14 mouse cellular contexts compared by ENCODE assay signal in genomic region chr1:131118530-131118929, GRCm38 (mm10). TPM values are rescaled to one million over a fixed set of nuclear protein-coding genes. Genes with fewer than 3 reads are reported as not detected.
DNase-seq lines count a peak whose midpoint lies in the region; ATAC-seq lines count a peak whose summit lies in the region.
"Had no signal": no experiment of that assay in that cellular context is flagged by ENCODE, and none has a peak within 500 bp of the region (broad histone marks: within the 10 kb centered on the region; RNA-seq: fewer than 3 reads in every experiment).

No protein-coding gene starts in this region.

- no peaks in the 10 kb centered on the region for H3K27me3 ChIP-seq in heart, embryonic 16.5 days (ENCODE audit: control insufficient read depth, insufficient read depth, low read length)
- H3K27me3 ChIP-seq in stomach, embryonic 16.5 days (ENCODE audit: control insufficient read depth, insufficient read depth, low read length): no peaks in the 10 kb centered on the region
- H3K27me3 ChIP-seq: intestine, embryonic 15.5 days had no signal

- H3K4me1 ChIP-seq in heart, embryonic 16.5 days (ENCODE audit: control insufficient read depth, insufficient read depth, low read length): peaks cover 28% of the 10 kb centered on the region
- H3K4me1 ChIP-seq in stomach, embryonic 16.5 days (ENCODE audit: control insufficient read depth, insufficient read depth, low read length): no peaks in the 10 kb centered on the region
- H3K4me1 ChIP-seq: intestine, embryonic 15.5 days; limb, embryonic 12.5 days had no signal

- H3K4me3 ChIP-seq in heart, embryonic 16.5 days (ENCODE audit: low read length): no peak overlapping the region
- H3K4me3 ChIP-seq in stomach, embryonic 16.5 days (replicated peaks; ENCODE audit: low read length): no peak overlapping the region
- H3K4me3 ChIP-seq: gastrocnemius, adult 2 months; intestine, embryonic 15.5 days; limb, embryonic 12.5 days had no signal

- peak overlapping the region; percentile 1 for H3K27ac ChIP-seq in heart, embryonic 16.5 days (ENCODE audit: low read length)
- peak overlapping the region; percentile 22; the same call in 1 of the 2 replicates for H3K27ac ChIP-seq in stomach, embryonic 16.5 days (ENCODE audit: low read length)
- H3K27ac ChIP-seq: gastrocnemius, adult 2 months; intestine, embryonic 15.5 days; limb, embryonic 12.5 days; liver, embryonic 14.5 days had no signal

- no peak overlapping the region for H3K9ac ChIP-seq in heart, embryonic 16.5 days (ENCODE audit: low read length)
- no peak overlapping the region for H3K9ac ChIP-seq in stomach, embryonic 16.5 days (ENCODE audit: low read length)
- H3K9ac ChIP-seq: intestine, embryonic 15.5 days; limb, embryonic 12.5 days; liver, embryonic 14.5 days had no signal

- no peaks in the 10 kb centered on the region for H3K9me3 ChIP-seq in heart, embryonic 16.5 days (replicated peaks; ENCODE audit: control insufficient read depth, low read length)
- H3K9me3 ChIP-seq in stomach, embryonic 16.5 days (replicated peaks; ENCODE audit: control insufficient read depth, low read length): no peaks in the 10 kb centered on the region
- H3K9me3 ChIP-seq: intestine, embryonic 15.5 days; limb, embryonic 12.5 days had no signal

- WGBS in heart, embryonic 16.5 days: 38% methylated on average over 10 of the region's 10 CpGs
- WGBS in stomach, embryonic 16.5 days: 38% methylated on average over 10 of the region's 10 CpGs

- ATAC-seq in heart, embryonic 16.5 days (replicated peaks; ENCODE audit: extremely low read depth, insufficient read depth, low FRiP score): no peak
- ATAC-seq in stomach, embryonic 16.5 days (ENCODE audit: insufficient read depth, low FRiP score): peak; percentile 52; the same call in 1 of the 2 replicates
- ATAC-seq: forebrain, embryonic 14.5 days; intestine, embryonic 15.5 days had no signal

- no peak overlapping the region for H3K4me2 ChIP-seq in heart, embryonic 16.5 days (ENCODE audit: low read depth, low read length)
- H3K4me2 ChIP-seq in stomach, embryonic 16.5 days (ENCODE audit: low read depth, low read length): no peak overlapping the region
- H3K4me2 ChIP-seq: intestine, embryonic 15.5 days; limb, embryonic 12.5 days had no signal

- no peaks in the 10 kb centered on the region for H3K36me3 ChIP-seq in heart, embryonic 16.5 days (ENCODE audit: control insufficient read depth, insufficient read depth)
- H3K36me3 ChIP-seq in stomach, embryonic 16.5 days (ENCODE audit: control insufficient read depth, insufficient read depth, low read length): no peaks in the 10 kb centered on the region
- H3K36me3 ChIP-seq: intestine, embryonic 15.5 days; limb, embryonic 12.5 days had no signal

- no peak for DNase-seq in heart, adult 11 months
- DNase-seq in right cerebral cortex, adult 18-20 months: peak; percentile 64
- no peak for DNase-seq in right cerebral cortex, postnatal 4 days
- DNase-seq in brain, adult 2 months (ENCODE audit: low read depth, low spot score): peak; percentile 76
- no peak for DNase-seq in adrenal gland, postnatal 10 days
- no peak for DNase-seq in gastrocnemius, postnatal 10 days
- DNase-seq: cerebellum, adult 11-12 months; gastrocnemius, adult 2 months had no signal

RNA-seq across cellular contexts. Expression of gene Dyrk3, which starts 19.6 kb away (rescaled TPM):
- polyA plus RNA-seq in heart, embryonic 16.5 days (2015; fragmentation: Nextera tagmentation; extraction: Ambion mirVana): 1.8 and 2.1 TPM in 2 replicates
- 2.9 and 3.4 TPM in 2 replicates for polyA plus RNA-seq in stomach, embryonic 16.5 days (2015; fragmentation: Nextera tagmentation; extraction: Ambion mirVana)
- total RNA-seq in adrenal gland, postnatal 10 days (2021): 1 to 10 TPM; 3.6 to 5.8 TPM
- under 1 TPM; 0.12 to 0.14 TPM for total RNA-seq in gastrocnemius, postnatal 10 days (2021)
- total RNA-seq: gastrocnemius, adult 2 months had no signal

RNA-seq across cellular contexts. Expression of gene Mapkapk2, which starts 20.9 kb away (rescaled TPM):
- polyA plus RNA-seq in heart, embryonic 16.5 days (2015; fragmentation: Nextera tagmentation; extraction: Ambion mirVana): 61.4 and 66.8 TPM in 2 replicates
- polyA plus RNA-seq in stomach, embryonic 16.5 days (2015; fragmentation: Nextera tagmentation; extraction: Ambion mirVana): 16.6 and 18.0 TPM in 2 replicates
- total RNA-seq in adrenal gland, postnatal 10 days (2021): 100 to 1,000 TPM; 159 to 169 TPM
- 100 to 1,000 TPM; 171 to 177 TPM for total RNA-seq in gastrocnemius, postnatal 10 days (2021)

RNA-seq across cellular contexts. Expression of gene Eif2d, which starts 34.5 kb away (rescaled TPM):
- polyA plus RNA-seq in heart, embryonic 16.5 days (2015; fragmentation: Nextera tagmentation; extraction: Ambion mirVana): 48.1 and 50.1 TPM in 2 replicates
- 62.1 and 64.0 TPM in 2 replicates for polyA plus RNA-seq in stomach, embryonic 16.5 days (2015; fragmentation: Nextera tagmentation; extraction: Ambion mirVana)
- 10 to 100 TPM; 40.3 to 50.5 TPM for total RNA-seq in adrenal gland, postnatal 10 days (2021)
- 10 to 100 TPM; 24.4 to 26.4 TPM for total RNA-seq in gastrocnemius, postnatal 10 days (2021)

Comparison
In these comparisons a context has a peak if more than half of its experiments do, and no peak if none do; other contexts are left out.
1. DNase-seq: peak in right cerebral cortex, adult 18-20 months (single experiment) and brain, adult 2 months (single experiment); none in heart, adult 11 months (single experiment), right cerebral cortex, postnatal 4 days (single experiment), adrenal gland, postnatal 10 days (single experiment) and gastrocnemius, postnatal 10 days (single experiment).
2. RNA of gene Dyrk3, which starts 19.6 kb away (total RNA-seq): 3.6 to 5.8 TPM in adrenal gland, postnatal 10 days; 0.12 to 0.14 TPM in gastrocnemius, postnatal 10 days; every median in the first group is over 4 times any median in the second.